Mouse (Mus musculus) liver, adult 2 months (tissue): ENCODE measurements around the gene Nxph4.

Experiments
- CTCF ChIP-seq: fragments of 200-500 bp; IDR thresholded peaks from 2 replicates; pipeline ENCODE4 v1.5.1; 2011; ENCODE audit warnings: low read depth, low read length, control low read depth
- POLR2A ChIP-seq: fragments of 200-500 bp; IDR thresholded peaks from 2 replicates; pipeline ENCODE4 v1.6.1; 2011; ENCODE audit warnings: low read length, control low read depth; ENCODE audit not compliant: insufficient read depth; ENCODE audit errors: extremely low read depth

DNA sequence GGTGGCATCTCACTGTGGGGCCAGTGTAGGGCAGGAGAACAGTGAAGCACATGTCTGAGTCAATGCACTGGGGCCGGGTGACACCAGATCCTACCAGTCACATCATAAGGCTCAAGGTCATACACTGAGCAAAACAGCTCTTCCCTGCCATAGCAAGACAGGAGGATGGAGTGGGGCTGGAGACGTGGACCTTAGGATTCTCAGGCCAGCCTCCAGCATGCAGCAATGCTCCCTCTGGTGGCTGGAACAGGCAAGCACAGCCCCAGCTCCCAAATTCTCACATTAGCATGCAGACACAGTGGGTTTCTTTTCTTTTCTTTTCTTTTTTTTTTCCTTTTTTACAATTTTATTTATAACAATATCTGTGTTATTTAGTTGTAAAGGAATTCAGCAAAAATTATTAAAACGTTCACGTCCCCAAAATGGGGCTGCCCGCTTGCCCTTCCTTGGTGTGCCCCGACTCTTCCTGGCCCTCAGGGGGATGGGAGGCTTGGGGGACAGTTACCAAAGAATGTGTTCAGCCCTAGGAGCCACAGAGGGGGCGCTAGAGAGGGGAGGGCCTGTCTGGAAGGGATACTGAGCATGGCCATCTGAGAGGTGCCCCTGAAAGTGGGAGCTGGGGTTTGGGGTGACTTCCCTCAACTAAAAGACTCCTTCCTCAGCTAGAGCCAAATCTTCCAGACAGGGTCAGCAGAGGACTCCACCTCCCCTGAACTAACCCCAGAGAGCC, 3.7 kb upstream of the Nxph4 start:
- TF ChIP-seq CTCF: peak; percentile 98
- no peak for TF ChIP-seq POLR2A
